Mouse (Mus musculus) ES-Bruce4 (cell line): ENCODE results near the gene Tulp3. TPM values are rescaled to one million over a fixed set of nuclear protein-coding genes. Genes with fewer than 3 reads are reported as not detected.

ENCODE experiments used
- H3K27ac ChIP-seq: 2 replicates; pipeline ENCODE4 v1.5.1; 2012; ENCODE audit warnings: low read length, inconsistent platforms; ENCODE audit not compliant: insufficient read depth
- H3K27me3 ChIP-seq: 2 replicates; pipeline ENCODE4 v1.6.1; 2012; ENCODE audit warnings: mild to moderate bottlenecking, low read length, inconsistent platforms; ENCODE audit not compliant: control insufficient read depth, poor library complexity, insufficient read depth, severe bottlenecking
- H3K36me3 ChIP-seq: 2 replicates; pipeline ENCODE4 v1.6.1; 2012; ENCODE audit warnings: inconsistent platforms, mild to moderate bottlenecking, low read length, moderate library complexity; ENCODE audit not compliant: control insufficient read depth, poor library complexity, insufficient read depth, severe bottlenecking
- H3K4me1 ChIP-seq: one replicate; pipeline ENCODE4 v1.8.1; 2011; ENCODE audit warnings: low read length; ENCODE audit not compliant: control insufficient read depth, insufficient read depth
- H3K4me3 ChIP-seq: 2 replicates; pipeline ENCODE4 v1.5.1; 2011; ENCODE audit warnings: low read depth, mild to moderate bottlenecking, low read length
- H3K9ac ChIP-seq: 2 replicates; pipeline ENCODE4 v1.6.1; 2012; ENCODE audit warnings: low read depth, mild to moderate bottlenecking, inconsistent platforms; ENCODE audit not compliant: poor library complexity, severe bottlenecking
- H3K9me3 ChIP-seq: replicated peaks from 2 replicates; pipeline ENCODE4 v1.6.1; 2012; ENCODE audit warnings: mild to moderate bottlenecking, low read length, inconsistent platforms; ENCODE audit not compliant: control insufficient read depth, poor library complexity, insufficient read depth, severe bottlenecking
- CTCF ChIP-seq: IDR thresholded peaks from one replicate; pipeline ENCODE4 v1.8.1; 2011; ENCODE audit warnings: low read depth, low read length
- EP300 ChIP-seq: IDR thresholded peaks from 2 replicates; pipeline ENCODE4 v1.6.1; 2011; ENCODE audit warnings: low read depth, low read length; ENCODE audit not compliant: insufficient read depth
- POLR2A ChIP-seq: IDR thresholded peaks from one replicate; pipeline ENCODE4 v1.8.1; 2011; ENCODE audit warnings: low read length; ENCODE audit not compliant: insufficient read depth
- polyA plus RNA-seq: library from polyadenylated mRNA; stranded (reverse); fragments of >200 nt; gene quantifications from 2 replicates; pipeline ENCODE4 v1.2.4, GENCODE M21; 2011; ENCODE audit warnings: low read depth; ENCODE audit not compliant: missing spikeins, insufficient read depth, insufficient read length

Gene Tulp3
- 49.1 and 57.4 TPM in 2 replicates for polyA plus RNA-seq

- Histone ChIP-seq H3K9me3 (no peaks in the 10 kb centered on the region), H3K9ac (peak within 1 kb of the TSS; percentile 53), H3K4me3 (peak within 1 kb of the TSS; percentile 72), H3K36me3 (peaks cover 23% of the 10 kb centered on the region), H3K27me3 (no peaks in the 10 kb centered on the region), H3K27ac (peak within 1 kb of the TSS; percentile 15), H3K4me1 (no peaks in the 10 kb centered on the region)
- TF ChIP-seq POLR2A (peak; percentile 65), EP300 (no peak), CTCF (no peak)
These were observed at the start of gene Tulp3 for GRCm38 (mm10) chr6:128355726-128356416. Gene Tulp3, minus strand, starts transcription at chr6:128355851.

- H3K36me3 ChIP-seq: no peaks in the 10 kb centered on the region
- H3K27me3 ChIP-seq: no peaks in the 10 kb centered on the region
- no peak for TF ChIP-seq EP300
- no peak for TF ChIP-seq POLR2A
- no peak for TF ChIP-seq CTCF
- H3K27ac ChIP-seq: no peak overlapping the region
- H3K4me3 ChIP-seq: no peak overlapping the region
- H3K4me1 ChIP-seq: peaks cover 10% of the 10 kb centered on the region
- no peaks in the 10 kb centered on the region for H3K9me3 ChIP-seq
- no peak overlapping the region for H3K9ac ChIP-seq
These were observed 49.1 kb upstream of the Tulp3 start for GRCm38 (mm10) chr6:128404708-128405107.

GRCm38 (mm10) chr6:128399421-128400185, 44.0 kb upstream of the Tulp3 start:
- Histone ChIP-seq H3K9ac (0 out of 2 replicates have a peak overlapping the region, but pooled peaks have one; percentile 6), H3K4me1 (no peaks in the 10 kb centered on the region), H3K27ac (no peak overlapping the region), H3K4me3 (peak overlapping the region; percentile 28), H3K27me3 (no peaks in the 10 kb centered on the region), H3K36me3 (no peaks in the 10 kb centered on the region), H3K9me3 (no peaks in the 10 kb centered on the region)
- TF ChIP-seq POLR2A: no peak
- TF ChIP-seq CTCF: no peak
- TF ChIP-seq EP300: no peak

GRCm38 (mm10) chr6:128398996-128399395, 43.3 kb upstream of the Tulp3 start, which contains the start of gene Nrip2:
Gene Nrip2, plus strand, starts transcription at chr6:128399296.
- Histone ChIP-seq H3K9me3 (no peaks in the 10 kb centered on the region), H3K9ac (0 out of 2 replicates have a peak within 1 kb of the TSS, but pooled peaks have one; percentile 6), H3K4me3 (peak within 1 kb of the TSS; percentile 28), H3K4me1 (no peaks in the 10 kb centered on the region), H3K27me3 (no peaks in the 10 kb centered on the region), H3K36me3 (no peaks in the 10 kb centered on the region), H3K27ac (no peak within 1 kb of the TSS)
- TF ChIP-seq POLR2A (no peak), EP300 (no peak), CTCF (no peak)

DNA sequence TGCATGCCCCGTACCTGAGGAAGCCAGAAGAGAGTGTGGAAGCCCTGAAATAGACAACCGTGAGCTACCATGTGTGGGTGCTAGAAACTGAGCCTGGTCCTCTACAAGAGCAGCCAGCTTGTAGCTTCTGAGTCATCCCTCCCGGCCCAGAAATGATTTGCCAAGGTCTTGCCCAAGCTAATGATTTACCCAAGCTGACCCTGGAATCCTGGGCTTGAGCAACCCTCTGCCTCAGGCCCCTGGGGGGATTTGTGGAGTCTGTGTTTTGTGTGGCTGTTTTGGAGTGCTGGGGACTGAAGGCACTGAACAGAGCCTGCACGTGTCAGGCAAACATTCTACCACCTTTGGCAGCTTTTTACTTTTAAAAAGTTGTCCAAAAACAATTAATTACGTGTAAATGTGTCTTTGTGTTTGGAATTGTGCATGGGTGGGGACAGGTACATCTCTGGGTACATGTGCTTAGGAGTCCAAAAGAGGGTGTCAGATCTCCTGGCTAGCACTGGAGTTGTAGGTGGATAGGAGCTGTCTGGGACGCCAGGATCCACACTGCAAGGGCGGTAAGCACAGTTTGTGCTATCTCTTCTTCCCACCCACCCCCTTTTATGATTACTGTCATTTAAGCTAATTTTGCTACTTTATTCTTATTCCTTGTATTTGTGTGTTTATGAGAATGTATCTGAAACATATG, 42.1 kb upstream of the Tulp3 start:
- H3K27ac ChIP-seq: no peak overlapping the region
- H3K4me3 ChIP-seq: no peak overlapping the region
- H3K9ac ChIP-seq: no peak overlapping the region
- no peaks in the 10 kb centered on the region for H3K36me3 ChIP-seq
- no peak for TF ChIP-seq POLR2A
- TF ChIP-seq CTCF: no peak
- no peak for TF ChIP-seq EP300
- H3K27me3 ChIP-seq: no peaks in the 10 kb centered on the region
- H3K9me3 ChIP-seq: no peaks in the 10 kb centered on the region
- H3K4me1 ChIP-seq: no peaks in the 10 kb centered on the region
